Mouse (Mus musculus): Measurements from ENCODE around the gene Thada.

The Thada gene

DNA sequence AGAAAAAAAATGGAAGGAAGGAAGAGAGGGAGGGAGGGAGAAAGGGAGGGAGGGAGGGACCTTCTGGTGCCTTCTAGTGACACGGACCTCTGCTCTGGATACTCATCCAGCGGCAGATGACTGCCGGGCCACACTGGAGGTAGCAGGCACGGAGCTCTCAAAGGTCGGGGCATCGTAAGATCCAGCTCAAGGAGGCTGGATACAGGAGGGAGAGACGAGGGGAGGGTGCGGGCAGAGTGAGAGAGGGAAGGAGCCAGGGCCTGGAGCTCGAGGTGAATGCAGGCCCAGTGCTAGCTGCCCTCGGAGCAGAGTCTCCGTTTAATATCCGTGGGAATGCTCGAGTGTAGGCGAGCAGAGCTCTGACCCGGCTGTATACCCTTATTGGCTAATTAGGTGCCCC, 307.1 kb downstream of the Thada start:
- DNase-seq (ENCODE audit: low spot score) = no peak

DNA sequence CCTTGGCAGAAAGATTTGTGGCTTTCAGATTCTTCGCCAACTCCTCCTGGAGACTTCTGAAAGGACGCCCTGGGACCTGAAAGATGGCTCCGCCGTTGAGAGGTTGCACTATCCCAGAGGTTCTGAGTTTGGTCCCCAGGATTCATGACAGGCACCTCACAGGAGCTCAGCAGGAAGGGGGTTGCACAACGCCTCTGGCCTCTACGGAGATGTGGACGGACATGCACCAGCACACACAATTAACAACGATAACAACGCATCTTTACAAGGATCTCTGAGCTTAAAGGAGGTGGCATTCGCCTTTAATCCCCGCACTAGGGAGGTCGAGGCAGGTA, 307.6 kb downstream of the Thada start:
- DNase-seq (ENCODE audit: low spot score) = no peak

DNA sequence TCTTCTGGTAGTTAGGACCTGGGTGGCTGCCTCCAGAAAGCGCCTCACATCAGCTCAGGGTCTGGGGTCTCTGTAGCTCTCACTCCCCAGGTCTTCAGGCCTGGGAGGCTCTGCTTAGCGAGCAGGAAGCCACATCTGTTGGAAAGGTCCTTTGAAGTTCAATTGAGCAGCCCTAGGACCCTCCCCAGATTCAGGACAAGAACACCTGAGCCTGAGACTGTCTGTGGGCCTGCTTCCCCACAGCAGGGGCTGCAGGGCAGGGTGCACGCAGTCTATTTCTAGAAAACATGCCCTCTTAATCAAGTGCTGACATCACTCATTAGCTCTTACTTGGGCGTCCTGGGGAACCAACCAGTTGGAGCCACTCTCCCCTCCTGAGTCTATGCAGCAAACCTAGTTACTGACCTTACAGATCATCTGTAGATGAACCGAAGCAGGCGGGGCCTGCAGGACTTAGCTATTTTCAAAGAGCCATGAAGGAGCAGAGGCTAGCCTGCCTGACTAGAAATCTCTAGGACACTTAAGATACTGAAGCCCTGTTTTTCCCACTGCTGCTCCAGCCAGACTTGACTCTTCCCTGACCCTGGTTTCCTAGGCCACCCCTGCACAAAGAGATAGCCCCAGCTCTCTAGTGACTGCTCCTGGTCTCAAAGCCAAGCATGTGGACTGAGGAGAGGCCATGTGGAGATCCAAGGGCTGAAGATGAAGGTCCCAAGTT, 308.1 kb downstream of the Thada start:
- no peak for DNase-seq (ENCODE audit: low spot score)

DNA sequence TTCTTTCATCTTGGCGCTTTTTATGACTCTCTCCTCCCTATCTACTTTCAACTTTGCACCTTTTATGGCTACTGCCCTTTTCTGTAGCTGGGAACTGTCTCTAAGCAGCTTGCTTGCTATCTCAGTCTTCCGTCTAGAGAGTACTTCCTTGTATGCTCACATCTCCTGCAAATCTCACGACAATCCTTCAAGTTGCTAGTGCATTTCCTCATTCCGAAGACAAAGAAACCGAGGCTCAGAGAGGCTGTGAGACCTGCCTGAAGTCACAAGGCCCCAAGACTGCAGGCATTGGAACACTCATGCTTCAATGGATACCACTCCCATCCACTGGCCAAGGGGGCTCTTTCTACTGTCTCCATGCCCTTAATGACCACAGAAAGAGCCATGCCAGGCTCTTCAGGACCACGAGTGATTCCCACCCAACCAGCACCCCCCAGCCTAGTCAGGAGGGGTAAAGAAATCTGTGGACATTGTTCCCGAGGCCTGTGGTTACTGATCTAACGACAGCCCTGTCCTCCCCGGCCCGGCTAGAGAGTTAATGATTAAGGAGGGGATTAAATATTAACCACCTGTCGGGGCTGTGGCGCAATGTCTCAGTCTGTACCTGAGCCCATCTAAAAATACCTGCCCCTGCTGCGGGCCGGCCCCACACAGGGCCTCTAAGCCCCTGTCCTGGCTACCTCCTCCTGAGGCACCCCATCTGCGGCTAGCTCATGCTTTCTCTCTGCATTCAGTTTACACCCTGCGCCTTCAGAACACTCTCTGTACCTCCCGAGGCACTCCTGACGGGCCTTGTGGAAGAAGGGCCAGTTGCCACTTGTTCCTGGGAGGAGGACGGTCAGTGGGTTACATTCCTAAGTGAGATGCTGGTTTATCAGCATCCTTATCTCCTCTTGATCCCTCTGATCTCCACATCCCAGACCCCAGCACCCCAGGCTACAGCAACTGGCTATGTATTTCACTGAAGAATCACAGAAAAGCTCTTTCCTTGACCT, 309.0 kb downstream of the Thada start:
- DNase-seq (ENCODE audit: low spot score) = no peak

DNA sequence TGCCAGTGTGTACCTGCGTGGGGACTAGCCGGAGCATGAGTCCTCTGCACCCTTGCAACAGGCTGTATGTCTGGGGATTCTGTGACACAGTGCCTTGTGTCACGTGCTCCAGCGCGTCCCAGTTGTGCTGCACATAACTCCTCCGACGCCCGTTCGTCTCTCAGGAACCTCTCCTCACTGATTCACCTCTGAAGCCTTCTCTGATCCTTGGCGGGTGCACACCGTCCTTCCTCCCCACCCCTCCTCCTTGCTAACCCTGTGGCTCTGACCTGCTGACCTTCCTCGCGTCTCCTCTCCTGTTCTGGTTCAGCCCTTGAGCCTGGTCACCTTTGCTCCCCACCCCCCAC, 309.8 kb downstream of the Thada start:
- DNase-seq (ENCODE audit: low spot score) = no peak

DNA sequence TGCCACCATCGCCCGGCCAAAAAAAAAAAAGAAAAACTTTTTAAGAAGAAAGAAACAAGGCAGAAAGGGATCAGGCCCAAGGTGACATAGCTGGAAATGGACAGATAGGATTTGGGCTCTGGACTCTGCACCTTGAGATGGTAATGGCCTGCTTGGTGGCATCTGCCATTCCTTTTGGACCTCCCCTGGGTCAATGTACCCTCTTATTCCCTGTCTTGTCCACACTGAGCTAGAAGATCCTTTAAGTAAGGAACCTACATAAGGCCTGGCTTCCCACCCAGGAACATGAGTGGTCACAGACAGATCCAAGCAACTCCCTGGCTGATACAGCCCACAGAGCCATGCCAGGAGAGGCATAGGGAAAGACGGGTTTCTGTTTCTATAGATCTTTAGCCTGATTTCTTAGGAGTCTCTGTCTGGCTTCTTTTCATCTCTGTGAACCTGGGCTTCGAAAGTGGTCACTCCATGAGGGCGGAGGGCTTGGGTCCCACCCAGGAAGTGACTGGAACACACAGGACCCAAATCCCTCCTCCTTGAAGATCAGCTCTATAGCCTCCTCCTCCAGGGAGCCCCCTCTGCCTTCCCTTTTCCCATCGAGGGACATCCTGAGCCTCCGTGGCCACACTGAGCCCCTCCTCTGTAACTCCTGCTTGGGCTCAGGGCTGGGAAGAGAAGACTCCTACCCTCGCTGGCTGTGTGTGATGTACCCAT, 310.3 kb downstream of the Thada start:
- DNase-seq (ENCODE audit: low spot score) = no peak

DNA sequence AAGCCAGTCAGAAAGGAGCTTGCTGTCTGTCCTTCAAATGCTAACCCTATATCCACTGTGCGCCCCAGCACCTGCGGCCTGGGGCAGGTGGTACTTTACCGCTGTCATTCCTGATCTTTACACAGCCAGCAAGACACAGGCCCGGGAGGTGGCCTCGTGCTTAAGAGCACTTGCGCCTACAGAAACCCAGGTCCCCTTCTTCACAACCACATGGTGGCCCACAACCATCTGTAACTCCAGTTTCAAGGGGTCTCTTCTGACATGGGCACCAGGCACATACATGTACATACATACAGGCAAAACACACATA, 311.0 kb downstream of the Thada start:
- DNase-seq (ENCODE audit: low spot score) = no peak

DNA sequence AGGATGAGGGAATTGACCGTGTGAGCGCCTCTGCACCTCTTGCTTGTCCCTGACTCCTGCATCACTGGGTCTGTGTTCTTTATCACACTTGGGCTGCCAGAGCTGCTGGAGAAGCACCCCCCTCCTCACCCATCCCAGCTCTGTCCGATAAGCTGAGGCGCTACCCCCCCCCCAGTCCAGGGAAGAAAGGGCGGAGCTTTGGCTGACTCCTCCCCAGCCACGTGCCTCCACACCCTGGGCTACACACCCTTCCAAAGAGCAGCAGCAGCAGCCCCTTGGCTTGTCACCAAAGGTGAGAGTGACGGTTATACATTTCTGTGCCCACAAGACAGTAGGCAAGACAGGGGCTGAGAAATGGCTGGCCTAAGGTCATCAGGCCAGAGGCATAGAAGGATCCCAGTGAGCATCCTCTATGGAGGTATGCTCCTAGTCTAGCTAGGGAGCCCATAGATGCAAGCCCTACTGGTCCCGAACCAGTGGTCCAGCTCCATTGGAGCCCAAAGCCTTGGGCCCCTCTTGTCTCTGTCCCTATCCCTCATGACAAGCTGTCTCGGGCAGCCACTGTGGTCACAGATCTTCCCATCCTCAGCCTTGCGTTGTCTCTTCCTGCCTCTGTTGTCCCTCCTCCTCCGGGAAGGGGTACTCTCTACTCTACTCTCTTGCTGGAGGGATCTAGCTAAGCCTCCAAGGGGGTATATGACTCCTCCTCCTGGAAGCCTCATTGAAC, 311.5 kb downstream of the Thada start:
- no peak for DNase-seq (ENCODE audit: low spot score)

DNA sequence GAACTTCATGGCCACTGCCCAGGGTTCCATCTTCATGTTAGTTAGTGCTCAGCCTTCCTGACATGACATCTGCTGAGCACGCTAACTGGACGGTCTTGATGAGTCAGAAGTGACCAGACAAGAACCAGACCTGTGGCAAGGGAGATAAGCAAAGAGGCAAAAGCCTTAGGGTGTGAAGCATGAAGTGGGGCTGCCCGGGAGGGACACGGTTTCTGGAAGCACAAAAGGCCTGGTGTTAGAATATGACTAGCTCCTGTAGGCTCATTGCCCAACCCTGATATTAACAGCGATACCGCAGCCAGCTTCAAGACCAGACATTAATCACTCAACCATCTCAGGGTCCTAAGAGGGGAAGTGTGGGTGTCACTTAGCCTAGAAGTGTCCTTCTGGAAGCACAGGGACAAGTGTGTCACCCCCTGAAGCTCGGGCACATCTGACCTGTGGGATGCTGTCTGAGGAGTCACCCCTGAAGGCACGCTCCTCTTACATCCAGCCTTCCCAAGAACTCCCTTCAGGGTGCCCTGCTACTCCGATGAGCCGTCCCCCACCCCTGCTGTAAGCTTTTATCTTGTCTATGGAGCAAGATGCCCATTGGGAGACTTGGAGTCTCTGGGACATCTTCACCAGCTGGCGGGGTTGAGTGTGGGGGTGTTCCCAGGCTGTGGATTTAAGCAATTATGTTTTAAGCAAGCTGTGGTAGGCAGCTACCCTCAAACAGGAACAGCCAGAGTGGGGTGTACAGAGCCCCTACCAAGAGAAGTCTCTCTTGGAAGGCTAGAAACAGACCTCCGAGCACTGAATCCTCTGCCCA, 312.8 kb downstream of the Thada start:
- no peak for DNase-seq (ENCODE audit: low spot score)

DNA sequence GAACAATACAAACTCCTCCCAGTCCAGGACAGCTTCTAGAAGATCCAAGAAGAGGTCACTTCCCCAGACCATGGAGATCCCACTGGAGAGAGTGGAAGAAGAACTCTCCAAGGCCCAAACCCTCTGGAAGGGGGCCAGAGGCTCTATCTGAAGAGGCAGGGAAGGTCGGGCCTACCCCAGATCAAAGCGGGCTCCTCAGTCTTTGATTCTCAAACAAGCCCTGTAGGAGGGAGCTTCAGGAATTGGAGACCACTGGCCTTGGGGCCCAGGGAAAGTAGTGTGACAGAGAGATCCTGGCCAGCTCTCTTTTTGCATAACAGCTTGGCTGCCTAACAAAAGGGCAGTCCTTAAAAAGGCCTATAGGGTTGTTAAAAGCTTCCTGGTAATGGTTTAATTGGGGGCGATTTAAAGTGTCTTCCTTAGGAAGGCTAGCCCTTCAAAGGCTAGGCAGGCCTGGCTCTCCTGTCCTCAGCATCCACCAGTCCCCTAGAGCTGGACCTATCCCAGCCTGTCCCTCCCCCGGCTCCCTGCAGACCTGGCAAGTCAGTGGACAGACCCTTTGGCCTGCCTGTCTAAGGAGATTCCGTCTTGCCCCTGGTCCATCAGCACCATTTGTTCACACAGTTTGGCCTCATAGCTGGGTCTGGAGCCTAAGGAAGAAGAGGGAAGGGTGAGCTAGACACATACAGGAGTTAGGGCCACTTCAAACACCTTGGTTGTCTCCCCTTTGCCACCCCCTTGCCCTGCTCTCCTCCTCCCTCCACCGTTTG, 313.6 kb downstream of the Thada start:
- no peak for DNase-seq (ENCODE audit: low spot score)

DNA sequence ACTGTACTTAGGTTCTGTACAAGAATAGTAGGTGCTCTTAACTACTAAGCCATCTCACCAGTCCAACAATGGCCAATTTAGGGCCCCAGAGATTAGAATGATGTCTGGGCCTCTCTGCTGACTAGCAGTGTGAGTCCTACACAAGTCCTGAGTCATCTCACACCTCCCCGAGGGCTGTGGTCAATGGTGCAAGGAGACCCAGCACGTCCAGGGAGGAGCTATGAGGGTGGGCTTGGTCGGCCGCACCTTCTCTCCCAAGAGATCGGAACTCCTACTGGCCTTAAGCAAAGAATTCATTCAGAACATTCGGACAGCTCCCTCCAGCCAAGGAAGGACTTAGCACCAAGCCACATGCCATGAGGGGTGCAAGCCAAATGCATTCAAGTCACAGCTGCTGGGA, 314.7 kb downstream of the Thada start:
- no peak for DNase-seq (ENCODE audit: low spot score)

DNA sequence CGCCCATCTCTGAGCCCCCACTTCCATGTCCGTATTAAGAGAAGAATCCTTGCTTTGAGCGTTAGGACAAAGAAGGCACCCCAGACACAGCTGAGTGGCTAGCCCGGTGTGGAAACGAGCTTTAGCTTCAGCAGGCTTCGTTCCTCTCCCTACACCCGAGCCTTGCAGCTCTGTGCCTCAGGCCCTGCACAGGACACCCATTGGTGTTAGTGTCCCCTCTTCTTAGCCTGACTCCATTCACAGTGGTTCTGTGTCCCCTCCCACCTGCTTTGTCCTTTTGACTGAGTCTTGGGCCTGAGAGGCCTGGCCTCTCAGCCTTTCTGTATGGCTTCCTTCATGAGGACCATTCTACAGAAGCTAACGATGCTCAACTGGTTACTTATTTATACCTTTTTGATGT, 315.7 kb downstream of the Thada start:
- no peak for DNase-seq (ENCODE audit: low spot score)

DNA sequence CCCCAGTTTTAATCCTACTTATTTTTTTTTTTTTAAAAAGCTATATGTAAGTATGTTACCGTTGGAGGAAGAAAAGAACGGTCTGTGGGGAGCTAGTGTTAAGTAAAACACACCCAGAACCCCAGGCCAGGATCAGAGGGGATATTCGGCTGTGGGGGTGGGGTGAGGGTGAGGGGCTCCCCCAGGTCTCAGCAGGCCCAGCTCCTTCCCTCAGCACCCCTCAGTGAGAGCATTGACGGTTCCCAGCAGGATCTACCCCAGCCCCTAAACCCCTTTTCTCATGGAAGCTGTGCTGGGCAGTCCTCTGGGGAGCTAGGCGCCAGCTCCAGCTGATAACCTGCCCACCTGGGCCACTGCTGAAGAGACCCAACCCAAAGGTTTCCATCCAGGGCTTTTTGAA, 316.4 kb downstream of the Thada start:
- no peak for DNase-seq (ENCODE audit: low spot score)

DNA sequence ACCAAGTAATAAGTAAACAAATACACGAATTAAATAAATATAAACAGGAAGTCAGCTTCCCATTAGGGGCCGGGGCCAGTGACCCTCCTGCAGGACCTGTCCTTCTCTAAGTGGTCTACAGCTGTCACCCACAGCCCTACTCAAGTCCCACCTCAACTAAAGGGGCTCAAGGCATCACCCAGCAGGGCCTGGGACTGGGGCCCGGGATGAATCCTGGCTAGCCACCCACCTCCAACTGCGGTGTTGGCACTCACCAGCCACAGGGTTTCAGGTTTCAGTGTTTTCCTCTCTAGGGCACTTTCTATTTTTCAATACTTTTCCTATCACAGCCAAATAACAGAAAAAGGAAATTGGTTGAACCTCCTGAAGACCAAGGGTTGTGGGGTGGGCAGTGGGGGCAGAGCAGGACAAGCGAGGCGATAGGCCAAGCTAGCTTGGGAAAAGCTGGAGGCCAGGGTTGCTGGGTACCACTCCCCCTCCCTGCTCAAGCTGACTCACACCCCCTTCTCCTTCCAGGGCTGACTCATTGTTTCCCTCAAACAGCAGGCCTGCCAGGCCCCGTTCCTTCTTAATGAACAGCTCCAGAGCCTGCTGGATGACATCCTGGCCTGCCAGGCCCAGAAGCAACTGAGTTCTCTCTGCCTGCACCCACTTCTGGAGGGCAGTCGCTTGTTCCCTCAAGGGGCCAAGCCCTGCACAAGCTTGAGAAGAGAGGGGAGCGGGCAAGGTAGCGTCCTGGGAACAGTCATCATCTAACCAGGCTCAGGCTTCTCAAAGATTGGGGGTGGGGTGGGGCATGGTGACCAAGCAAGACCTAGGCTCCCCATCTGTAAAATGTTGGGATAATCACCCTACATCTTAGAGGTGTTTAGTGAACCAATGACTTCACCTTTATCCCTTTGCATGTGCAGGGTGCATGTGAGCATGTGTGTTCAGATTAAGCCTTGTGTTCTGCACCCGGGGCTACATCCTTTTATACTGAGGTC, 317.2 kb downstream of the Thada start:
- DNase-seq (ENCODE audit: low spot score) = peak; percentile 82

DNA sequence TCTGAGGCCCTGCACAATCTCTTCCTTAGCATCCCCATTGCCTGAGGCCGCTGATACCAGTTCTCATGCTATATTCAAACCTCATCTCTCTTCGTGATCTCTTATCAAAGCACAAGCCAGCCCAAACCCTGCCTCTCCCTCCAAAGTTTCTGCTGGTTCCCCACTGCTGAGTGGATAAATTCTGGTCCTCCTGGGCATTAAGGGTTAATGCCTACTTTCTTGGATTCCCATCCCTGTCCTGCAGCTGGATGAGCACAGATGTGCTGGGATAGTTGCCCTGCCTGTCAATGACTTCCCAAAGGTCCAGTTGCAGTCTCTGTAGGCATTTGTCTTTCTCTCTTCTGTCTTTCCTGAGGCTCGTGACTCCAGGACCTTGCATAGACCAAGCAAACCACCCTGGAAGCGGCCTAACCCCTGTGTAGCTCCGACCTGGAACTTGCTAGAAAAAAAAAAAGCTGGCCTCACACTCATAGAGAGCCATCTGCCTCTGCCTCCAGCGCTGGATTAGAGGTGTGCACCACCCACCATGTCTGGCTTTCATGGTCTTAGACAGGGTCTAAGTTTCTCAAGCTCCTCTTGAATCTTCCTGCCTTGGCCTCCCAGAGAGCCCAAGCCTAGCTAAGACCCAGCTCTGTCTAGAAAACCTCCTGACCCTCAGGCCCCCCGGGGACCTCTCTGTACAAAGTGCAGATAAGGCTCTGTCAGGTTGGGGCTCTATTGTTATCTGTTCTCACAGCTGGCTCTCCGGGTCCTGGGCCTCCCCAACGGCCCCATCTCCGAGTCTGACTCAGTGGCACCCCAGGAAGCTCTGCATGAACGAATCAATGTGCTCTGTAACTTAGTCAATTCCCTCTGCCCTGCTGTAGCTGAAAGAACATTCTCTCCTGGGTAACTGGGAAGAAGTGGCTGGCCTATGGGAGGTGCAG, 318.6 kb downstream of the Thada start:
- no peak for DNase-seq (ENCODE audit: low spot score)

DNA sequence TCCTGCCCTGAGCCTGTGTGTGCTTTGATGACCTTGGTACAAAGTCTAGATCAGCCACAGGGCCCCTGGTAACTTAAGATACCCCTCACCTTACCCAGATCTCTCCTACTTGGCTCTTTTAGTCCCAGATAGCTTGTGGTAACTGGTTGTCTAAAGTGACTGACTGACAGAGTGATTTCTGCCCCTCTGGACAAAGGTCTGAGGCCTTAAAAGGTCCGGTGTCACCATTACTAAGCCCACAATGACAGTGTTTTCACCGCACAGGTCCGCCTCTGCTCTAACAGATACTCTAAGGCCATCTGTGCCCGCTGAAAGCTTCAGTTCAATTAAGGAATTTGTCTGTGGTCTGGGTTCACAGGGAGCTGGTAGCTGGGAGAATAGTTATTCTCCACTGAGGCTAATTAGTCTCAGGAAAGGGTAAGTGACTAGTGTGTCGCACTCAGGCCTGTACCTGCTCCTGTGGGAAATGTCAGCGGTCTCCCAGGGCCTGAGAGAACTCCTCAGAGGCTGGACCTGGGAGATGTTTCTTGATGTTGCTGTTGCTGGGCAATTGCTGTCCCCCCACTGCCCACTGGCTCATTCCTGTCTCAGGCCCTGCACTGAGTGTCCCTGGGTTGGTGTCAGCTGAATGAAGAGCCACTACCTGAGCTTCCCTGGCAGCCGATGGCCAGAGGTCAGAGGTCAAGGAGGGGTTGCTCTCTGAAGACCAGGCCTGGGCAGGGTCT, 319.4 kb downstream of the Thada start:
- no peak for DNase-seq (ENCODE audit: low spot score)

DNA sequence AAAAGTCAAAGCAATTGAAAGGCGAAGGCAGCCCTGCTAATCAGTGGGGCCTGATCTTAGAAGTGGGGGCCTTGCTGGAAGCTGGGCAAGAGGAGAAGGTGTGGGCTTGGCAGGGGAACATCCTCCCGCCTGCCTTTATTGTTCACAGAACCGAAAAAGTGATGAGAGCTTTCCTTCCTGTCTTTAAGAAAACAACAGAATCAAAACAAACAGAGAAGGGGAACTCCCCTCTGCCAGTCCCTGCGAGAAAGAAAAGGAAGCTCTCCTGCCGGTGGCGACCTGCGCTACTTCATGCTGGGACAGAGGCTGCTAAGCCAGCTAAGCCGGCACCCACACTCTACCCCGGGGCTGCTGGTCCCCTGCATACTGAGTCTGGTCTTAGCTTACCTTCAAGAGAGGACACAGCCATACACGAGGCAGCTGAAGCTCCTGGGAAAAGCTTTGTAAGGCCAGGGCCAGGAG, 320.1 kb downstream of the Thada start:
- peak; percentile 22 for DNase-seq (ENCODE audit: low spot score)
